Mouse (Mus musculus) heart, adult 10 weeks (tissue): Measurements from ENCODE around the gene Lce1l. TPM values are rescaled to one million over a fixed set of nuclear protein-coding genes. Genes with fewer than 3 reads are reported as not detected.

Source experiments
- polyA plus RNA-seq: library from polyadenylated mRNA; stranded (reverse); fragments of 350-450 nt; fragmentation: Illumina TruSeq; extraction: RNeasy Lipid Tissue Mini Kit (QIAGEN cat#74804); gene quantifications from one replicate; pipeline ENCODE4 v1.2.3, GENCODE M21; 2014; ENCODE audit warnings: low read depth, low replicate concordance

The Lce1l gene
- not detected for polyA plus RNA-seq

DNA sequence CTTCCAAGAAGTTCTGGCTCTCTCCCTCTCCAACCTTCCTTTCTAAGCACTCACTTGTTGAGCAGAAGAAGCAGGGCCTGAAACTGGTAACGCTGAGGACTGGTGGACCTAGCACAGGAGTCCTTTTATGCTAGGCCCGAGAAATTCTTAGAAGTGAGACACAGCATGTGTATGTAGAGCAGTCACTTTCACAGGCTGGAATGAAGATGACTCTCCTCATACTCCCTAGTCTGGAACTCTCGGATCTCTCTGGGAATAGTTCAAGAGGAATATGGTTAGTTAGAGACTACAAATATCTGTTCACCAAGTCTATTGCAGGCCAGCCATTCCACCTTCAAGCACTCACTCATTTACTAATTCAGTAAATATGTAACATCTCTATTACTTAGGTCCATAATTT, at the start of gene Lce1l:
Gene Lce1l, minus strand, starts transcription at position 101 of the 400 bp plus-strand sequence.

DNA sequence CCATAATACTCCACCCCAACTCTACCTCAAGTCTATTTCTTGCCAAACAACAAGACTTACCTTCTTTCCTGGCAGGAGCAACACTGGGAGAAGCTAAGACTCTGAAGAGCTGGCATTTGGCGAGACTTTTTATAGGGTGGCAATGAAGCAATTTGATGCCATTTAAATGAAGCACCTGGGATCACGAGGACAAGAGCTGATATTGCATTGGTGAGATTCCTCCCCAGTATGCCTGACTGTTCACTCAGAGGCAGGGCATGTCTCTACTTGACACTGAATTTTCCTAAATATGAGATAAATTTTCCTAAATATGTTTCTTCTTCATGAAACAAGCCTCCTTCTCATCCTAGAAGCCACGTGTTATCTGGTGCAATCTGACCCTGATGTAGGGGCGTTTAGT, 19.0 kb upstream of the Lce1l start, which contains the start of gene 2310050C09Rik:
Gene 2310050C09Rik, minus strand, starts transcription at position 101 of the 400 bp plus-strand sequence.

GRCm38 (mm10) chr3:92827108-92827507, 24.0 kb downstream of the Lce1l start, which contains the start of gene Kprp:
Gene Kprp (minus strand): TSS chr3:92827247.

DNA sequence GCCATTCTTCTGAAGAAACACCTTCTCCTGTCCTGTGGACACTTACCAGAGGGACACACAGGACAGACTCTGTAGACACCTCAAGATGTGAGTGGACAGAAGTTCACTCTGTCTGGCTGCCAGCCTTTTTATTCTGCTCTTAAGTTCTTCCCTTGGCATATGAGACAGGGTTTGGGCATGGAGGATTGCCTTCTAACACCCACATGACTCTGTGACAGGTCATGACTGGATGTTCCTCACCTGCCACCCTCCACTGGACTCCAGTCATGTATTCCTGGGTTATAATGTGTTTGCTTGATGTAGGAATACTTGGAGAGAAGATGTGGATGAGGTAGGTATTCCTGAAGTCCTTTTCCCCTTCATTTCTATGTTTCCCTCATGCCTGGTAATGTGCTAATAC, 43.3 kb downstream of the Lce1l start, which contains the start of gene Lce1k:
Gene Lce1k, minus strand, starts transcription at position 101 of the 400 bp plus-strand sequence.

Other genes starting within 250 kb of the Lce1l start
- gene 2210017I01Rik, start 243.8 kb downstream of the Lce1l start, polyA plus RNA-seq = not detected
- not detected for gene Lce6a, start 229.6 kb downstream of the Lce1l start, polyA plus RNA-seq
- gene Lce1a1, start 203.0 kb downstream of the Lce1l start, polyA plus RNA-seq = not detected
- not detected for gene Lce1b, start 194.4 kb downstream of the Lce1l start, polyA plus RNA-seq
- gene Lce1a2, start 181.0 kb downstream of the Lce1l start, polyA plus RNA-seq = not detected
- gene Lce1c, start 172.0 kb downstream of the Lce1l start, polyA plus RNA-seq = not detected
- not detected for gene Lce1d, start 164.1 kb downstream of the Lce1l start, polyA plus RNA-seq
- gene Lce1e, start 142.2 kb downstream of the Lce1l start, polyA plus RNA-seq = not detected
- gene Lce1f, start 130.9 kb downstream of the Lce1l start, polyA plus RNA-seq = not detected
- gene Gm38119, start 112.2 kb downstream of the Lce1l start, polyA plus RNA-seq = not detected
- not detected for gene Lce1g, start 98.9 kb downstream of the Lce1l start, polyA plus RNA-seq
- not detected for gene Lce1h, start 86.2 kb downstream of the Lce1l start, polyA plus RNA-seq
- not detected for gene Lce1i, start 72.4 kb downstream of the Lce1l start, polyA plus RNA-seq
- not detected for gene Lce1j, start 60.8 kb downstream of the Lce1l start, polyA plus RNA-seq
- gene Lce1k, start 43.4 kb downstream of the Lce1l start, polyA plus RNA-seq = not detected
- not detected for gene Kprp, start 24.0 kb downstream of the Lce1l start, polyA plus RNA-seq
- gene 2310050C09Rik, start 18.9 kb upstream of the Lce1l start, polyA plus RNA-seq = not detected
- not detected for gene Lce3a, start 74.9 kb upstream of the Lce1l start, polyA plus RNA-seq
- not detected for gene Lce3b, start 81.7 kb upstream of the Lce1l start, polyA plus RNA-seq
- gene Lce3c, start 93.2 kb upstream of the Lce1l start, polyA plus RNA-seq = not detected
- gene Lce3d, start 106.1 kb upstream of the Lce1l start, polyA plus RNA-seq = not detected
- gene Lce3e, start 115.8 kb upstream of the Lce1l start, polyA plus RNA-seq = not detected
- gene Lce3f, start 140.9 kb upstream of the Lce1l start, polyA plus RNA-seq = not detected
- gene Crct1, start 164.4 kb upstream of the Lce1l start, polyA plus RNA-seq = not detected
- not detected for gene Lce1m, start 167.8 kb upstream of the Lce1l start, polyA plus RNA-seq
- not detected for gene Gm4858, start 217.5 kb upstream of the Lce1l start, polyA plus RNA-seq